Mouse (Mus musculus) left cerebral cortex, adult 11 months (tissue): ENCODE data around the gene Clic3.

Experiments
- DNase-seq: peaks from one replicate; pipeline ENCODE4 v3.0.0; 2022; ENCODE audit warnings: low spot score

The Clic3 gene

GRCm38 (mm10) chr2:25442682-25443081 lies 14.0 kb upstream of the Clic3 start:
- no peak for DNase-seq

GRCm38 (mm10) chr2:25450853-25451647 lies 5.6 kb upstream of the Clic3 start:
- no peak for DNase-seq

DNA sequence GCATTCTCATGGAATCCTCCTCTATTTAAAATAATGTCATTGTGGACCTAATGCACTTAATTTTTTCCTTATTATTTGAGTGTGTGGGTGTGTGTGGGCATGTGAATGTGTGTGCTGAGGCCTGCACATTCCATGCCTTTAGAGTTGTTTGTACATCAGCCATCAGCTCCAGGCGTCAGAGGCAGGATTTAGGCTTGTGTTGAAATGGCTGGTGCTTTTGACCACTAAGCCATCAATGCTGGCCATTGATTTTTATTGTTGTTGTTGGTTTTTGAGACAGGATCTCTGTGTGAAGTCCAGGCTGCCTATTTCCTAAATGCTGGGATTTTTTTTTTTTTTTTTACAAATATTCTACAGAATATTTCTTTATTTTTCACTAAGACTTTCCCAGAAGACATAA lies 3.7 kb upstream of the Clic3 start:
- no peak for DNase-seq

DNA sequence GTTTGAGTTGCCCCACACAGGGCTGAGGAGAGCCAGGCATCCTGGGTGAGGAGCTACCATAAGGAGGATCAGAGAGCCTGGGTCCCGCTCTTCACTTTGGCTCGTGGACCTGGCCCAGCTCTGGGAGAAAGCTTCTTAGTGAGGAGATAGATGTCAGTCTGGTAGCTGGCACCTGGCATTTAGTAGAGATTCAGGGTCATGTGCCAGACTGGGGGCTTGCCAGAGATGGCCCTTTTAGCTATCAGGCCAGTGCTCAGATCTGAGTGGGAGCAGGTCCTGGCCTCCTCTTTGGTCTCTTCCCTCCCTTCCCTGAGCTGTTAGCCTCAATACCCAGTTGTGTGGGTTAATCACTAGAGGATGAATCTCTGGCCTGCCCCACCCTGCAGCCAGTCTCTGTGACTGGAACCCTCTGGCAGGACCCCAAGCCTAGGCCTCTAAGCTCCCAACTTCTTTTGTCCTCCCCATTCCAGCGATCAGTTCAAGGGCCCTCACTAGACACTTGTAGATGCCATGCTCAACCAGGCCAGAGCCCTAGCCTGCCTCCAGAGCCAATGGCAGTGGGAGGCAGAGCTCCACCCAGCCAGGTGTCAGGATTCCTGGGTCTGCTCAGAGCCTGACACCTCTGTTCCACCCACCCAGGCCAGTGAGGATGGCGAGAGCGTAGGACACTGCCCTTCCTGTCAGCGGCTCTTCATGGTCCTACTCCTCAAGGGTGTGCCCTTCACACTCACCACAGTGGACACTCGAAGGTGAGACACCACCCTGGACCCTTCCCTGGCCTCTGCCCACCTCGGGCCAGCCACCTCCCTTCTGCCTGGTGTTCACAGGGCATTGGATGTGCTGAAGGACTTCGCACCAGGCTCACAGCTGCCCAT lies 621 bp downstream of the Clic3 start:
- DNase-seq: no peak

DNA sequence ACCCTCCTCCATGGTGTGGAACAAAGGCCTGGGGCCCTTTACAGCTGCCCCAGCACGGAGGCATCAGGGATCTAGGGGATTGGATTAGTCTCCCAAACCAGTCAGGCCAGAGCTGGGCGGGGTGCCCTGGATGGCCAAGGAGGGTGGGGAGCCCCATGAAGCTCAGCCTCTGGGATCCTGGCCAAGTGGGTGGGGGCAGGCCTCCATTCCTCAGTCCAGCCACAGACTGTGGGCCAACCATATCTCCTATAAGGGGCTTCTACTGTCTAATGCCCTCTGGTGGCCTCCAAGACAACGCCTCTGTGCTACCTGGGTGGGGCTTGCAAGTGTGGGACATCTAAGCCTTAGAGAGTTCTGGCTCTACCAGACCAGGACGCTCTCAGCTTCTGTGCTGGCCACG lies 2.3 kb downstream of the Clic3 start:
- DNase-seq: no peak

GRCm38 (mm10) chr2:25460135-25460534 lies 3.5 kb downstream of the Clic3 start:
- DNase-seq: no peak

DNA sequence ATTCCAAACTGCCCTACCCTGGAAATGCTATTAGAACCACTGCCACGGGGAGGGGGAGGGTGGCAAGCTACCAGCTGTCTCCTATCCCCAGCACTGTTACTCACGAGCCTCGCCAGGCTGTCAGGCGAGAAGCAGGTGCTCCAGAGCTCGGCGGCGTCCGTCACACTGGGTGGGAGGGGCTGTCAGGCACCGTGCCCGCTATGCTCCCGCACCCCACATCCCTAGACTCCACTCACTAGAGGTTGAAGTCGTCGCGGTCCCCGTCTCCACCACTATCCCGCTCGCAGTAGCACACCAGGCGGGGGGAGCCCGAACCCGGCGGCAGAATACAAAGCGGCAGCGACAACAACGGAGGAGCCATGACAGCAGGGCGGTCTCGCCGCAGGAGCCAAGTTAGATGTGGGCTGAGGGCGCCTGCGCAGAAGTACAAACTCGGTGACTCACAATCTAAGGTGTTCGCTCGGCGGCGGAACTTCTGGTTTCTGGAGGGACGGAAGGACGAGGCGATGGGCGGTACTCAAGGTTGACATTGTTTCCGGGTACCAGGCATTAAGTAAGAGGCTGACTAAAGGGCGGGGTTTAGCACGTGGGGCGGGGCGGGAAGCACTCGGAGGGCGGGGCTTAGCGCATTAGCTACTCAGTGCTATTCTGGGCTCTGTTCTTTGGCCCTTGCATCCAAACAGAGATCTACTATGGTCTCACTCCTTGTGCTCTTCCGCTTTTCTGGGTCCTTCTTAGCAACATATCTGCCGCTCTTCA lies 4.1 kb downstream of the Clic3 start, which contains the start of gene Paxx:
TSS of gene Paxx (minus strand) at position 544 of the 759 bp plus-strand sequence.
- DNase-seq: peak; percentile 93

DNA sequence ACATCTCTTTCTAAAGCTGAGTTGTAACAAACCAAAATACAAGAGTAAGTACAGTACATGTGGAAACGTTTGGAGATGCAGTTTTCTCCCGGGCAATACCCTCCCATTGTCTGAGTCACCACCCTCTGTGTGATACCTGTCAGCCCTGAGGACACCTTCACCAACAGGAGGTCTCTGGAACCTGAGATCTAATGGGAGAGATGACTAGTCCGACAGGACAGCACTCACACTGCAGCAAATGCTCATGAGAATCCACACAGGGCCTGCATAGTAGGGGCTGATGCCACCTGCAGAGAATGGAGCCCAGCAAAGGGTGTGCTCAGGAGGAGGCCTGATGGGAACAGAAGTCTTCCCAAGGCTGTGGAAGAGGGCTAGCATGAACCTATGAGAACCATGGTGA lies 4.8 kb downstream of the Clic3 start:
- DNase-seq: no peak

DNA sequence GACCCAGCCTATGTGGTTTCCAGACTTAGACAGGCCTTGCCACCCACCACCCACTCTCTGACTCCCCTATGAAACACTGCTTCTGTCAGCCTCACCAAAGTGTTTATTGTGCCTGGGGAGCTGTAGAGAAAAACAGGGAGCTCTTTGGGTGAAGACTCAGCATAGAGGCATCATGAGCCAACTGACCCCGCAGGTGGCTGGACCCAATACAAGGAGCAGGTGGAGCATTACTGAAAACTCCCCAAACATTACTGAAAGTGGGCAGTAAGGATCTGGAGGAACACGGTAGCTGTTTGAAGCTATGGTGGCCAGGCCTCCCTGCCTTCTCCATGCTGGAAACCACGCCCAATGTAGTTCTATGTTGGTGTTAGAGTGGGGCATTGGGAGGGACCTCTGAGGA lies 7.0 kb downstream of the Clic3 start:
- DNase-seq: no peak

GRCm38 (mm10) chr2:25465256-25465655 lies 8.6 kb downstream of the Clic3 start:
- no peak for DNase-seq

DNA sequence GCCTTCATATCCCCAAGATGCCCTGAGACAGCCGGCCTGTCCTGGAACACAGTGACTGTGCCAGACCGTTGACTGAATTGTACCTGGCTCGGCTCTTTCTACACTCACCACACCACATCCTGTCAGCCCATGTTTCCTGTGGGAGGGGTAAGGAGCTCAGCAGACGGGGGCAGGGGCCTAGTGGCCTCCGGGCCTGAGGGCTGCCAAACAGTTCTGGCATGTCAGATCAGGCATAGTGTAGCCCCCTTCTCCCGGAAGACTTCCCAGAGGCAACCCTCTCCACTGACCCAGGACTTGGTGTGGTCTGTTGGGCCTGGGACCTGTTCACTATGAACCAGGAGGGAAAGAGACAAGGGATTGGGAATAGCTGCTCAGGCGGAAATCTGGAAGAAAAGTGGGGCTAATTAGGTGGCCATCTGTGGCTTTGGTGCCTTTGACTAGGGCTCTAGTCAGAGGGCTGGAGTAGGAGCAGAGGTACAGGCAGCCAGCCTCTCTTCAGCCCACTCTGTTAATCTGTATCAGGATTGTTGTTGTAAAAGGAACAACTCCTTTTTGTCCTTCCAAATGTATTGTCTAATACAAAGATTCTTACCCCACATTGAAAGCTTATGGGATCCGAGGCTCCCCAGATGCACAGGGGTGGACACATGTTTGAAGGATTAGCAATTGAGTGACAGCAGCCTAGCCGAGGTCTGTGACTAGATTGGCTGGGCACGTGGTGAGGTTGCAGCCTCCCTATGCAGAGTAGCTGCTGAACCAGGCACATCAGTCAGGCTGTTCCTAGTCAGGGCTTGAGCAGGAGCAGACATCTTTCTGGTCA lies 9.4 kb downstream of the Clic3 start:
- no peak for DNase-seq

GRCm38 (mm10) chr2:25467606-25468303 lies 11.1 kb downstream of the Clic3 start:
- no peak for DNase-seq

DNA sequence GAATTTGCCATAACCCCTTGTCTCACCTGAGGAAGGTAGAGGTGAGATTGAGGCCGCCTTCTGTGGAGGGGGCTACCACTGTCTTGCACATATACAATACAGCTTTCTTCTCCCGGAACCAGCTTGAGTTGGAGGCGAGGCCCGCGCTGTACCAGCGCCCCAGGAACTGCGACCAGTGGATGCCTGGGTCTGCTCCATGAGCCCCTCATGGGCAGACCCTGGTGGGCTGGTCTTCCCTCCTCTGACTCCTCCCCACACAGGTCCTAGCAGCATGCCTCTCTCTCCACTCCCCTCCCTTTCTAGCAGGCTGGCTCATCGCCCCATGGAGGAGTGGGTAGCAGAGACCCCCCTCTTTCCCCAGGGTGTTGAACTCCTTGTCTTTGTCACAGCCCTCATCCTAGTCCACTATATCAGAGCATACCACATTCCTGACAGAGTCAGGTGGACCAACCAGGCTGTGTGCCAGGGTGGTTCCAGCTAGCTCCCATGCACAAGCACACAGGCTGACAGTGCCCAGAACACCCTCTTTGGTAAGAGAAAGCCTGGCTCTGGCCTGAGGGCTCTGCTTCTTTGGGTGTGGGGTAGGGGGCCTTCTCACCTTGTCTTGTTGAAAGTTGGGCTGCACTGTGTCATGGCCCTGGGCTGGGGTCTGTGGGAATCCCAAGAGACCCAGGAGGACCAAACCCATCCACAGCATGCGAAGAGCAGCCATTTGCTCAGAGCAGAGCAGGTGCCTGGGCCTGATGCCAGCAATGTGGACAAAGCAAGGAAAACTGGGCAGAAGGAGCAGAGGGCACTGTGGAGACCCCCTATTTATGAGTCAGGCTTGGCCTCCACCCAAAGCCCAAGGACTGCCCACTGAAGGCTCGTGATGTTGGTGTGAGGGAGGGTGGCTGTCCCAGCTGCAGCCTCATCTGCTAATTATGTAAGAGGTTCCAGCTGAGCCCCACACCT lies 12.6 kb downstream of the Clic3 start:
- peak; percentile 55 for DNase-seq

- no peak for DNase-seq
Observed at GRCm38 (mm10) chr2:25469969-25470368, 13.3 kb downstream of the Clic3 start, which contains the start of gene Ptgds. Ptgds (minus strand) TSS chr2:25470046.

DNA sequence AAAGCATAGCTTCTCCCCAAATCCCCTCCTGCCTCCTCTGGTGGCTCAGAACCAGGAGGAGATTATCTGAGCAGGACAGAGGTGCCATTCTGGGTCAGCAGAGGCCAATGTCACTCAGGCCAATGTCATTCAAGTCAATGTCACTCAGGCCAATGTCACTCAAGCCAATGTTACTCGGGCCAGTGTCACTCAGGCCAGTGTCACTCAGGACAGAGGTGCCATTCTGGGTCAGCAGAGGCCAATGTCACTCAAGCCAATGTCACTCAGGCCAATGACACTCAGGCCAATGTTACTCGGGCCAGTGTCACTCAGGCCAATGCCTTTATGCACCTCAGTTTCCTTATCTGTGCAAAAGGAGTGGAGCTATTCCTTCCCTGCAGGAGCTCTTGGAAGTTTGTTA lies 15.9 kb downstream of the Clic3 start:
- no peak for DNase-seq

GRCm38 (mm10) chr2:25477541-25477940 lies 20.9 kb downstream of the Clic3 start:
- no peak for DNase-seq

GRCm38 (mm10) chr2:25477967-25478675 lies 21.5 kb downstream of the Clic3 start:
- DNase-seq: peak; percentile 63

GRCm38 (mm10) chr2:25479551-25480311 lies 23.1 kb downstream of the Clic3 start:
- DNase-seq: no peak
